Mouse (Mus musculus) midbrain, embryonic 12.5 days (tissue): ENCODE data around the gene Tcam1. TPM values are rescaled to one million over a fixed set of nuclear protein-coding genes. Genes with fewer than 3 reads are reported as not detected.

Experiments used
- ATAC-seq: fragments of 200-750 bp; cut with Nextera tagmentation; 2 replicates; pipeline ENCODE4 v1.8.0; 2017; ENCODE audit warnings: low read depth, moderate TSS enrichment, moderate library complexity; ENCODE audit not compliant: low FRiP score
- H3K27ac ChIP-seq: fragments of 300-500 bp; sonication (generic); replicated peaks from 2 replicates; pipeline ENCODE4 v1.5.1; 2016; ENCODE audit warnings: mild to moderate bottlenecking
- H3K27me3 ChIP-seq: fragments of 300-500 bp; sonication (generic); 2 replicates; pipeline ENCODE4 v1.6.1; 2016; ENCODE audit warnings: mild to moderate bottlenecking
- H3K36me3 ChIP-seq: fragments of 300-500 bp; sonication (generic); 2 replicates; pipeline ENCODE4 v1.6.1; 2016
- H3K4me1 ChIP-seq: fragments of 300-500 bp; sonication (generic); 2 replicates; pipeline ENCODE4 v1.6.1; 2016
- H3K4me2 ChIP-seq: fragments of 300-500 bp; sonication (generic); replicated peaks from 2 replicates; pipeline ENCODE4 v1.6.1; 2016; ENCODE audit warnings: mild to moderate bottlenecking, moderate library complexity
- H3K4me3 ChIP-seq: fragments of 300-500 bp; sonication (generic); 2 replicates; pipeline ENCODE4 v1.5.1; 2016; ENCODE audit warnings: mild to moderate bottlenecking
- H3K9ac ChIP-seq: fragments of 300-500 bp; sonication (generic); replicated peaks from 2 replicates; pipeline ENCODE4 v1.6.1; 2016; ENCODE audit warnings: mild to moderate bottlenecking, moderate library complexity
- H3K9me3 ChIP-seq: fragments of 300-500 bp; sonication (generic); 2 replicates; pipeline ENCODE4 v1.6.1; 2016; ENCODE audit warnings: mild to moderate bottlenecking
- WGBS: fragments of 180-500 bp; shearing (Covaris S2); methylation state at CpG from one replicate; pipeline ENCODE4 v1.1.7; 2016; 5-methylcytosine and 5-hydroxymethylcytosine counted together
- polyA plus RNA-seq: library from polyadenylated mRNA; unstranded; fragments of >200 nt; fragmentation: Nextera tagmentation; extraction: Ambion mirVana; gene quantifications from 2 replicates; pipeline ENCODE4 v1.2.1, GENCODE M21; 2016

The Tcam1 gene
- polyA plus RNA-seq, 1 experiment from 2014 or later, result 0.24 TPM

DNA sequence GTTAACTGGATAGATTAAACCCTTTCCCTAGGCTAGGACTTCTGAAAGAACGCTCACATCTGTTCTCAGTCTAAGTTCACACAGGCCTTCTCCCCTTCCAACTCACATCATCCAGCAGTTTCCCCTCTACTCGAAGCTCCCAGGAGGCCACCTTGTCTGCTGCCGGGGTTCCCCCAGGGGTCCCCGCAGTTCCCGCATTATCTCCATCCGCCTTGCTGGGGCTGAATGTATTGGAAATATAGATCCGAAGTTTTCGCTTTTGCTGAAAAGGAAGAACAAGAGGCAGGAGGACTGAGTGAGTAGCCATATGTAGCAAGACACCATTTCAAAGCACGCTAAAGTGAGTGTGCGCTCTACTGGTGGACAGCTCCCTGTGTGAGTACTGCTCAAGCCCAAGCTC lies 10.0 kb upstream of the Tcam1 start:
- Histone ChIP-seq H3K27me3 (no peaks in the 10 kb centered on the region), H3K4me1 (peaks cover 27% of the 10 kb centered on the region), H3K4me2 (no peak overlapping the region), H3K27ac (no peak overlapping the region), H3K4me3 (no peak overlapping the region), H3K9me3 (no peaks in the 10 kb centered on the region), H3K9ac (no peak overlapping the region), H3K36me3 (peaks cover 60% of the 10 kb centered on the region)
- no peak for ATAC-seq
- WGBS, result 95% methylated on average over 10 of the region's 10 CpGs

DNA sequence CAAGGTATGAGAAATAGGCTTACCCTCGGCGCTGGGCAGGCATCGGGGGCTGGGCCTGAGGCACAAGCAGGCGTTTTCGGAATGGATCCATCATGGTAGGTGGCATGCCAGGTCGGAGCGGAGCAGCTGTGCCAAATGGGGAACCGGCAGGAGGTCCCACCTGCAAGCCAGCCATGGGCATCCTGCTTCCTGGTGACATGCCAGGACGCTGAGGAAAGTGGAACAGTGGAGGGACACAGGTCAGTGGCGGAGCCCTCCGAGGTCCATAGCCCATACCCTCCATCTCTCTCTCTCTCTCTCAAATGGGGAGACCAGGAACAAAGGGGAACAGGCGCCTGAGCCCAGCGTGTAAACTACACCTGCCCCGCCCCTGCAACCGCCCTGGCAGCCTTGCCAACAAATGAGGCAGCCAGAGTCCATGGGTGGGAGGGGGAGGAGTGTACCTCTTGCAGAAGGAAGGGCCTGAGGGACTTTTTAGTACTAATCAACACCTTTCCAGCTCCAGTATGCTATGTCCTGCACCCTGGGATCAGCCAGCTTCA lies 9.1 kb upstream of the Tcam1 start:
- Histone ChIP-seq H3K4me1 (peaks cover 32% of the 10 kb centered on the region), H3K4me2 (no peak overlapping the region), H3K36me3 (peaks cover 50% of the 10 kb centered on the region), H3K4me3 (no peak overlapping the region), H3K9me3 (no peaks in the 10 kb centered on the region), H3K27ac (peak overlapping the region; percentile 76; the same call in 1 of the 2 replicates), H3K9ac (no peak overlapping the region), H3K27me3 (no peaks in the 10 kb centered on the region)
- no peak for ATAC-seq
- WGBS, result 88% methylated on average over 13 of the region's 15 CpGs

- 75% methylated on average over 5 of the region's 5 CpGs for WGBS
- peak overlapping the region; percentile 76 for H3K27ac ChIP-seq
- no peaks in the 10 kb centered on the region for H3K9me3 ChIP-seq
- peaks cover 46% of the 10 kb centered on the region for H3K36me3 ChIP-seq
- H3K27me3 ChIP-seq, result no peaks in the 10 kb centered on the region
- H3K4me3 ChIP-seq, result no peak overlapping the region
- 0 out of 2 replicates have a peak overlapping the region, but pooled peaks have one; percentile 39 for H3K9ac ChIP-seq
- no peak overlapping the region for H3K4me2 ChIP-seq
- ATAC-seq, result no peak
- H3K4me1 ChIP-seq, result peaks cover 32% of the 10 kb centered on the region
Measured at GRCm38 (mm10) chr11:106267871-106268270, 8.6 kb upstream of the Tcam1 start.

- Histone ChIP-seq H3K9ac (peak overlapping the region; percentile 39), H3K27me3 (no peaks in the 10 kb centered on the region), H3K4me1 (peaks cover 36% of the 10 kb centered on the region), H3K4me3 (no peak overlapping the region), H3K27ac (peak overlapping the region; percentile 76), H3K4me2 (peak overlapping the region; percentile 15; the same call in 1 of the 2 replicates), H3K36me3 (peaks cover 39% of the 10 kb centered on the region), H3K9me3 (no peaks in the 10 kb centered on the region)
- no peak for ATAC-seq
- 80% methylated on average over 8 of the region's 8 CpGs for WGBS
Measured at GRCm38 (mm10) chr11:106268326-106269059, 8.0 kb upstream of the Tcam1 start.

DNA sequence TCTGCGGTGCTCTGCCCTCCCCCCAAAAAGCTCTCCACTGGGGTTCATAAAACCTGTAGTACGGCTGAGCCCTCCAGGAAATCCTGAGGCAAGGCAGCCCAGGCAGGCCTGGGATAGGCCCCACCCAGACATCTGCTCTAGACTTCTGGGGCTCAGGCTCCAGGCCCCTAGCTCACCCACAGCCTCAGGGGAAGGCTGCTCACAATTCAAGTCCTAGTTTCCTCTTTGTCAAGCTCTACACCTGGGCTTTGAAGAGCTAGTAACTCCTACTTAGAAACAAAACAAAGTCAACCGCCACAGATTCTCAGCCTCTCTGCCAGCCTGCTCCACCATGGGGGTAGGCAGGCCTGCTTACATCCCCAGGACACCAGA lies 7.4 kb upstream of the Tcam1 start:
- no peaks in the 10 kb centered on the region for H3K9me3 ChIP-seq
- H3K27ac ChIP-seq, result peak overlapping the region; percentile 76
- ATAC-seq, result no peak
- peaks cover 36% of the 10 kb centered on the region for H3K4me1 ChIP-seq
- no peak overlapping the region for H3K9ac ChIP-seq
- H3K4me3 ChIP-seq, result no peak overlapping the region
- no peak overlapping the region; the same call in 1 of the 2 replicates for H3K4me2 ChIP-seq
- 66% methylated on average over 3 of the region's 3 CpGs for WGBS
- H3K27me3 ChIP-seq, result no peaks in the 10 kb centered on the region
- H3K36me3 ChIP-seq, result peaks cover 34% of the 10 kb centered on the region

GRCm38 (mm10) chr11:106271131-106271793 lies 5.2 kb upstream of the Tcam1 start:
- Histone ChIP-seq H3K9me3 (no peaks in the 10 kb centered on the region), H3K27ac (no peak overlapping the region), H3K9ac (peak overlapping the region; percentile 96), H3K4me1 (peaks cover 45% of the 10 kb centered on the region), H3K36me3 (peaks cover 12% of the 10 kb centered on the region), H3K4me2 (peak overlapping the region; percentile 72), H3K27me3 (no peaks in the 10 kb centered on the region), H3K4me3 (peak overlapping the region; percentile 87)
- WGBS, result 46% methylated on average over 5 of the region's 5 CpGs
- ATAC-seq, result no peak

DNA sequence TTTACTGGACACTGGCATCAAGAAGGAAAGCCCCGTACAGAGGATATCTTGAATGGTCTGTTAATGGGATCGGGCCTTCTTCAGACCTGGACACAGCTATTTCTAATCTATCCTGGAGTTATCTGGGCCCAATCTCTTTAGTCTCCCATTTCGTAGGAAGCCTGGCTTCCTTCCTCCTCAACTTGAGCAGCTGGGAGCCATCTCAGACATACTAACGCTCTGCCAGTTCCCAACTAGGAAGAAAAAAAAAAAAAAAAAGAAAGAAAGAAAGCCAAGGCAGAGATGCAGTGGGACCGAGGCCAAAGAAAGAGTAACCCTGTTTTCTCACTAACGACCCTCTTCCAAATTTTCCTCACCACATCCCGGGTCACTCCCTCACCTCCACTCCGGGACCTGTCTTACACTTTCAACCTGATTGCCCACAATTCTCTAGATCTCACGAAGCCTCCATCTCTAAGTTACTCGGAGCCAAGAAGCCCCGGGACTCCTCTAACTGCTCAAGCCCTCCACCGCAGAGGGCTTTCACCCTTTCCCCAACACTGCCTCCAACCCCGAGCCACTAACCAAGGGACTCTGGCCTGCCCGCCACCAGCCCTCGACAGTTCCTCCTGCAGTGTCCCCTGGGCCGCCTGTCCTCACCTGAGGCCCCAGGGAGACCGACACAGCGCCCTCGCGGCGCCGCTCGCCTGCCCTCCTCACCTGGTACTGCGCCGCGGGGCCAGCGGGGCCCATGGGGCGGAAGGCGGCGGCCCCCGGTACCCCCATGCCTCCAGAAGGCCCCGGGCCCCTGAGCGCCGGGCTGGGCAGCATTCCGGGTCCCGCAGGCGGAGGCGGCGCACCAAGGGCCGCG lies 4.5 kb upstream of the Tcam1 start:
- peak overlapping the region; percentile 96 for H3K9ac ChIP-seq
- no peaks in the 10 kb centered on the region for H3K9me3 ChIP-seq
- H3K27me3 ChIP-seq, result no peaks in the 10 kb centered on the region
- peaks cover 4% of the 10 kb centered on the region for H3K36me3 ChIP-seq
- peak overlapping the region; percentile 72 for H3K4me2 ChIP-seq
- H3K4me3 ChIP-seq, result peak overlapping the region; percentile 87
- peaks cover 49% of the 10 kb centered on the region for H3K4me1 ChIP-seq
- ATAC-seq, result peak; percentile 25; the same call in 1 of the 2 replicates
- WGBS, result 3% methylated on average over 31 of the region's 41 CpGs
- H3K27ac ChIP-seq, result peak overlapping the region; percentile 91

GRCm38 (mm10) chr11:106272644-106273310 lies 3.7 kb upstream of the Tcam1 start, which contains the start of gene Smarcd2:
Gene Smarcd2, minus strand, starts transcription at chr11:106272972.
- peaks cover 4% of the 10 kb centered on the region; the same call in 1 of the 2 replicates for H3K27me3 ChIP-seq
- H3K9ac ChIP-seq, result peak within 1 kb of the TSS; percentile 96
- H3K36me3 ChIP-seq, result no peaks in the 10 kb centered on the region
- peak within 1 kb of the TSS; percentile 91 for H3K27ac ChIP-seq
- peak within 1 kb of the TSS; percentile 87 for H3K4me3 ChIP-seq
- WGBS, result under 1% methylated on average over 68 of the region's 72 CpGs
- peak within 1 kb of the TSS; percentile 72 for H3K4me2 ChIP-seq
- H3K4me1 ChIP-seq, result peaks cover 48% of the 10 kb centered on the region
- H3K9me3 ChIP-seq, result no peaks in the 10 kb centered on the region
- ATAC-seq, result peak; percentile 92

DNA sequence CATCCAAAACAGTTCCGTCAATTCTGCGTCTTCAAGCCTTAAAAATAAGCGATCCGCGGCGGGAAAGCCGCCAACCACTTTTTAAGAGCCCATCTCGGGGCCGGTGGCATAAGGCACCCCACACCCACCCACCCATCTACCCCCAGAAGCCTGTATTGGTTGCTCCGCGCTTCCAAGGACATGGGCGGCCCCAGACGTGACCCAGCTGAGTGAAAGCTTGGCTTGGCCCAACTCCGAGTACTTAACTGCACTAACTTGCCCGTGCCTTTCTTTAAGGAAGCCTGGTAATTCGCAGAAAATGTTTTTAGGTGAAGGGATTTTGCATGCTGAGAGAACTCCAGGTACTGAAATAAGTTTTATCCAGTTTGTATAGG lies 3.2 kb upstream of the Tcam1 start:
- H3K9me3 ChIP-seq, result no peaks in the 10 kb centered on the region
- H3K4me2 ChIP-seq, result peak overlapping the region; percentile 72
- H3K4me3 ChIP-seq, result peak overlapping the region; percentile 87
- 20% methylated on average over 16 of the region's 16 CpGs for WGBS
- H3K27me3 ChIP-seq, result peaks cover 5% of the 10 kb centered on the region
- H3K27ac ChIP-seq, result peak overlapping the region; percentile 91
- peak; percentile 9; the same call in 1 of the 2 replicates for ATAC-seq
- no peaks in the 10 kb centered on the region for H3K36me3 ChIP-seq
- H3K4me1 ChIP-seq, result peaks cover 43% of the 10 kb centered on the region
- H3K9ac ChIP-seq, result peak overlapping the region; percentile 61

- no peak overlapping the region for H3K4me3 ChIP-seq
- WGBS, result 99% methylated on average over 6 of the region's 6 CpGs
Measured at GRCm38 (mm10) chr11:106273811-106274210, 2.7 kb upstream of the Tcam1 start.

DNA sequence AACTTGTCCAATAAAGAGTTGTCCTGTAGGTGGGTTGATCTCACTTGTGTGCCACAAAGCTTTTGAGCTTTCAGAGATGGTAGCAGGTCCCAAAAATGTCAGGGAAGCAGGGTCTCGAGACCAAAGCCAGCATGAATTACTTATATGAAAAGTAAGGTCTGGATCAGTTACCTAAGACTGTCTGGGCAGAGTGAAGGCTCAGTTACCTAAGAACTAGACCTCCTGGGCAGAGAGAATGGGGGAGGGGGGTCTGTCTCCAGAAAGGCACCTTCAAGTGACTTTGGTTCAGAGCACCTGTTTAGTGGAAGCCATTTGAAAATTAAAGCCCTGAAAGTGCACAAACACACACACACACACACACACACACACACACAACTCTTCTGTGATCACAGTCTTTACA lies 2.1 kb upstream of the Tcam1 start:
- Histone ChIP-seq H3K9me3 (no peaks in the 10 kb centered on the region), H3K4me3 (no peak overlapping the region), H3K4me1 (peaks cover 33% of the 10 kb centered on the region), H3K27me3 (peaks cover 10% of the 10 kb centered on the region), H3K9ac (no peak overlapping the region), H3K4me2 (no peak overlapping the region), H3K27ac (no peak overlapping the region), H3K36me3 (no peaks in the 10 kb centered on the region)
- ATAC-seq, result no peak
- 82% methylated on average over 1 of the region's 1 CpGs for WGBS

More at GRCm38 (mm10) chr11:106273811-106274210, 2.7 kb upstream of the Tcam1 start:
- no peaks in the 10 kb centered on the region for H3K9me3 ChIP-seq
- H3K4me2 ChIP-seq, result peak overlapping the region; percentile 72; the same call in 1 of the 2 replicates
- H3K27me3 ChIP-seq, result peaks cover 10% of the 10 kb centered on the region
- H3K36me3 ChIP-seq, result no peaks in the 10 kb centered on the region
- peaks cover 38% of the 10 kb centered on the region for H3K4me1 ChIP-seq
- no peak overlapping the region for H3K27ac ChIP-seq
- ATAC-seq, result no peak
- no peak overlapping the region for H3K9ac ChIP-seq
